Mouse (Mus musculus) G1E (cell line): Measurements from ENCODE around the gene Smarca4. TPM values are rescaled to one million over a fixed set of nuclear protein-coding genes. Genes with fewer than 3 reads are reported as not detected.

Source experiments
- ATAC-seq: 2 replicates; pipeline ENCODE4 v1.8.0; 2016; ENCODE audit warnings: mild to moderate bottlenecking; ENCODE audit not compliant: insufficient number of reproducible peaks, poor library complexity, low FRiP score, severe bottlenecking; ENCODE audit errors: extremely low read depth
- DNase-seq: peaks from one replicate; pipeline ENCODE4 v3.0.0; 2012; ENCODE audit warnings: low spot score
- H3K27me3 ChIP-seq: 2 replicates; pipeline ENCODE4 v1.6.1; 2012; ENCODE audit warnings: mild to moderate bottlenecking, low read length, inconsistent platforms; ENCODE audit not compliant: insufficient read depth
- H3K36me3 ChIP-seq: replicated peaks from 2 replicates; pipeline ENCODE3; 2012; ENCODE audit warnings: mild to moderate bottlenecking, inconsistent platforms
- H3K4me1 ChIP-seq: 2 replicates; pipeline ENCODE4 v1.6.1; 2012; ENCODE audit warnings: low read depth, low read length, inconsistent platforms, mixed read lengths; ENCODE audit not compliant: insufficient read depth
- H3K4me3 ChIP-seq: 2 replicates; pipeline ENCODE4 v1.5.1; 2012; ENCODE audit warnings: low read depth, mild to moderate bottlenecking, inconsistent platforms, low read length, moderate library complexity, mixed read lengths
- H3K9me3 ChIP-seq: replicated peaks from 2 replicates; pipeline ENCODE4 v1.6.1; 2012; ENCODE audit warnings: inconsistent platforms
- CTCF ChIP-seq: IDR thresholded peaks from 2 replicates; pipeline ENCODE4 v1.5.1; 2012; ENCODE audit warnings: low read depth, low read length, inconsistent platforms, mixed read lengths
- GATA1 ChIP-seq: IDR thresholded peaks from 2 replicates; pipeline ENCODE4 v1.6.1; 2012; ENCODE audit warnings: borderline replicate concordance, low read length, inconsistent platforms, mixed read lengths
- GATA2 ChIP-seq: IDR thresholded peaks from 2 replicates; pipeline ENCODE4 v1.6.1; 2012; ENCODE audit warnings: low read depth, low read length, inconsistent platforms, borderline replicate concordance
- POLR2AphosphoS5 ChIP-seq: IDR thresholded peaks from 2 replicates; pipeline ENCODE4 v1.6.1; 2012; ENCODE audit warnings: low read depth, low read length, inconsistent platforms; ENCODE audit not compliant: insufficient replicate concordance
- TAL1 ChIP-seq: conservative IDR thresholded peaks from 2 replicates; pipeline ENCODE4 v1.6.1; 2012; ENCODE audit warnings: low read depth, low read length, inconsistent platforms, mixed read lengths
- polyA plus RNA-seq: library from polyadenylated mRNA; stranded (reverse); fragments of >175 nt; gene quantifications from 2 replicates; pipeline ENCODE4 v1.2.3, GENCODE M21; 2012
- total RNA-seq, 2 experiments: library from RNA; stranded (forward) in 1 of 2; stranded (reverse) in 1 of 2; fragments of 200-1000 nt in 1 of 2; fragments of >200 nt in 1 of 2; fragmentation: Nextera tagmentation in 1 of 2; gene quantifications; 2 replicates each; pipeline ENCODE4 v1.2.3; 2014 to 2017

The Smarca4 gene
- total and polyA plus RNA-seq, 3 experiments: 46.1 to 220 (median 85.6) TPM

DNA sequence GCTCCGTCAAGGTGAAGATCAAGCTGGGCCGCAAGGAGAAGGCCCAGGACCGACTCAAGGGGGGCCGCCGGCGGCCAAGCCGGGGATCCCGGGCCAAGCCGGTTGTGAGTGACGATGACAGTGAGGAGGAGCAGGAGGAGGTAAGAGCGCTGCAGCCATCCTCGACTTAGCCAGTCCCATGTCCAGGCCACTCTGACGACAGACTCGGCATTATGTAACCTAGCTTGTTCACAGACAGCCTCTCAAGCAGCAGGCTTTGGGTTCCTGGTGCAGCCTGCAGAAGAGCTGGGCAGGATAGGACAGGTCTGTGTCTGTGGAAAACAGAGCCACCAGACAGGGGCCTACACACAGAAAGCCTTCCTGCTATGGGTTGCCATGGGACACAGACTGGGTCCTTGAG, 85.1 kb downstream of the Smarca4 start:
- Histone ChIP-seq H3K9me3 (no peaks in the 10 kb centered on the region), H3K36me3 (peaks cover 98% of the 10 kb centered on the region), H3K4me3 (no peak overlapping the region), H3K4me1 (peaks cover 7% of the 10 kb centered on the region), H3K27me3 (no peaks in the 10 kb centered on the region; the same call in 1 of the 2 replicates)
- TF ChIP-seq CTCF (no peak), GATA1 (no peak), GATA2 (no peak), POLR2AphosphoS5 (no peak)
- DNase-seq (no peak), ATAC-seq (no peak)

DNA sequence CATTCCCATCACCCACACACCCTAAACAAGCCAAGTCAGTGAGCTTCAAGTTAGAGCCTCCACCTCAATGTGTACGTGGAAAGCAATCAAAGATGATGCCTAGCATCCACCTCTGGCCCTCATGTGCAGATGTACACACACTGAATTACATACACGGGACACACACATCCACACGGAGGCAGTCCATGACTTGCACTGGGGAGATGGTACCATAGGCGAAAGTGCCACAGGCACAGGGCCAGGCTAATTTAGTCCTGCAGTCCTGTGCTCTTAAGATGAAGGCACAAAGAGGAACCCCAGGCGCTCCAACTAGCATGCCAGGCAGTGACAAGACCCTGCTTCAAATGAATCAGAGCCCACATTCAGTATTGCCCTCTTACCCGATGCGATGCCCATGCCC, 87.5 kb downstream of the Smarca4 start:
- H3K4me3 ChIP-seq: no peak overlapping the region
- ATAC-seq: no peak
- H3K36me3 ChIP-seq: peaks cover 97% of the 10 kb centered on the region
- no peaks in the 10 kb centered on the region for H3K9me3 ChIP-seq
- no peak for TF ChIP-seq TAL1
- no peak for TF ChIP-seq GATA1
- TF ChIP-seq CTCF: no peak
- no peak for TF ChIP-seq GATA2
- no peak for TF ChIP-seq POLR2AphosphoS5
- no peaks in the 10 kb centered on the region; the same call in 1 of the 2 replicates for H3K27me3 ChIP-seq
- H3K4me1 ChIP-seq: peaks cover 8% of the 10 kb centered on the region
- DNase-seq: no peak

DNA sequence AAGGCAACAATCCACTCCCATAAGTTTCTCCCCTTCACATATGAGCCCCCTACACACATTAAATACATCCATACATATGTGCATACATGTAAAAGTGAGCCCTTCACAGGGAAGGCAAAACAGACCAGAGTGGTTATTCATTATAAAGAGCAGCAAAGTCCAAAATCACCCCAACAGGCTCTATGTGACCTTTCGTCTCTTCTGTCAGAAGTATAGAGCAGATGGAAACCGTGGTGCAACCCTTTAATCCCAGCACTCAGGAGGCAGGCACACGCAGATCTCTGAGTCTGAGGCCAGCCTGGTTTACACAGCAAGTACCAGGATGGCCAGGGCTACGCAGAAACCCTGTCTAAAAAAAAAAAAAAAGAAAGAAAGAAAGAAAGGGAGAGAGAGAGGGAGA, 90.1 kb downstream of the Smarca4 start:
- TF ChIP-seq CTCF (no peak), POLR2AphosphoS5 (no peak), GATA1 (no peak), GATA2 (no peak), TAL1 (no peak)
- H3K36me3 ChIP-seq: peaks cover 81% of the 10 kb centered on the region

DNA sequence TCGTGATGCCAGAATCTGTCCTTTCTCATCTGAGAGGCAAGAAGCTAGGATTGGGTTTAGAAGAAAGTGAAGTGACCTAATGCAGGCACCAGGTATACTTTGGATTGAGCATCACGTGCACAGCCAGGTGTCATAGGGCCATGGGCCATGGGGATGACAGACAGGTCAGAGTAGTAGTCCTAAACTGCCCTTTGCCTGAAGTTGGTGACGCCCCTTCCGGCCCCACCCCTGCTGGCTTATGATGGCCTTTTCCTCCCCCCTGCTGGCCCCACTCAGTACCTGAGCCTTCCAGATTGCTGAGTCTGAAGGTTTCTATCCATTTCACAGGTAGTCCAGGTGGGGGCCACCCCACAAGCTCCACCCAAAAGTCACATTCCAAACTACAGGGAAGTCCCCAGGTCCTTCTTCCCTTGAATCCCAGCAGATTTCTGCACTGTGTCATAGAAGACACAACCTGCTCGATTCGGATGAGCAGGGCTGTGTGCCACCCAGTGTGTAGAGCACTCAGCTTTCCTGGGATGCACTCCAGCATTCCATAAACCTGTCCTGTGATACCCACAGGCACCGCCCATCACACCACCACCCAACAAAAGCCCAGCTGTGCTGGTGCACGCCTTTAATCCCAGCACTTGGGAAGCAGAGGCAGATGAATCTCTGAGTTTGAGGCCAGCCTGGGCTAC, 90.8 kb downstream of the Smarca4 start:
- peaks cover 75% of the 10 kb centered on the region for H3K36me3 ChIP-seq
- no peak for ATAC-seq
- no peaks in the 10 kb centered on the region for H3K9me3 ChIP-seq

More for the DNA sequence above, 90.1 kb downstream of the Smarca4 start:
- H3K27me3 ChIP-seq: no peaks in the 10 kb centered on the region
- ATAC-seq: no peak
- peaks cover 4% of the 10 kb centered on the region; the same call in 1 of the 2 replicates for H3K4me1 ChIP-seq
- no peaks in the 10 kb centered on the region for H3K9me3 ChIP-seq
- DNase-seq: no peak
- no peak overlapping the region for H3K4me3 ChIP-seq

DNA sequence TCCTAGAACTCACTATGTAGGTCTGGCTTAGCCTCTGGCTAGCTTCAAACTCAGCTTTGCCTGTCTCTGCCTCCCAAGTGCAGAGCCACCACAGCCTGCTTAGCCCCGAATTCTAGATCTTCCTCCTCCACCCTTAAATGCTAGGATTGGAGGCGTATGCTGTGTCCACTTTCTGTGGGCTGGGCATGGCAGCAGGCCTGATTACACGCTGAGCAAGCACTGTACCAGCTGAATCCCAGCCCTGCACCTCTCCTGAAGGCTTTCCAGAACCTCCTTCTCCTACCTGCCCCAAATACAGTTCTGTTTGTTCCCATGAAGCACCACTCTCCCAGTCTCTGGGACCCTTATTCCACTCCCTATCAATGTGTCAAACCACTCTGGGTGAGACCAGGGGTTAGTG, 93.4 kb downstream of the Smarca4 start:
- Histone ChIP-seq H3K4me3 (no peak overlapping the region), H3K36me3 (peaks cover 59% of the 10 kb centered on the region), H3K4me1 (peaks cover 8% of the 10 kb centered on the region; the same call in 1 of the 2 replicates), H3K9me3 (peaks cover 4% of the 10 kb centered on the region), H3K27me3 (no peaks in the 10 kb centered on the region)
- DNase-seq: no peak
- ATAC-seq: no peak
- TF ChIP-seq CTCF: no peak
- no peak for TF ChIP-seq GATA2
- TF ChIP-seq TAL1: no peak

More for the DNA sequence above, 90.8 kb downstream of the Smarca4 start:
- TF ChIP-seq CTCF: no peak
- H3K4me3 ChIP-seq: no peak overlapping the region
- no peak for DNase-seq
- H3K4me1 ChIP-seq: peaks cover 4% of the 10 kb centered on the region; the same call in 1 of the 2 replicates
- no peaks in the 10 kb centered on the region for H3K27me3 ChIP-seq

DNA sequence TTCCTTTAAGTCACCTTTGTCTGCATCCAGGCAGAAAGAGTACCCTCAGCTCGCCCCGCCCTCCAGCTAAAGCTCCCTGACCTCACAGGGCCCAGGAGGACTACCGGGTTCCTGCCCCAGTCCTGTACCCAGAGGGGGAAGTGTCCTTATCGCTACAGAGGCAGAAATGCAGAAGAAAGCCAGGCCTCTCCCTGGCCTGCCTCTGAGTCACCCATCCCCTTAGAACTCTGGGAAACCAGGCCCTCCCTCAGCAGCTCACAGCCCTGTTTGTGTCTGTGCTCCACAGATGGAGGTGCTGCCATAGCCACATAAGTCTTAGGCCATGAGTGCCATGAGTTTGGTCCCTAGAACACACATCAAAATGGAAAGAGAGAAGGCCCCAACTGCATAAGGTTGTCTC, 99.3 kb downstream of the Smarca4 start:
- peaks cover 4% of the 10 kb centered on the region for H3K9me3 ChIP-seq
- H3K4me3 ChIP-seq: peak overlapping the region; percentile 28; the same call in 1 of the 2 replicates
- no peaks in the 10 kb centered on the region for H3K27me3 ChIP-seq
- peaks cover 49% of the 10 kb centered on the region for H3K4me1 ChIP-seq
- TF ChIP-seq CTCF: no peak
- no peak for TF ChIP-seq POLR2AphosphoS5
- TF ChIP-seq TAL1: peak; percentile 43; the same call in 1 of the 2 replicates
- no peak for TF ChIP-seq GATA1
- peaks cover 13% of the 10 kb centered on the region for H3K36me3 ChIP-seq
- DNase-seq: peak; percentile 93
- ATAC-seq: peak; percentile 99
